Mouse (Mus musculus) embryo, embryonic 11.5 days (tissue): Measurements from ENCODE around the gene Pde4d.
"Not testable (repeated sequence)": the region's sequence is repeated elsewhere in the genome, so short reads cannot be mapped to it uniquely, and the experiment has no call there.

Source experiments
- DNase-seq: peaks from one replicate; pipeline ENCODE4 v3.0.0-alpha.2; 2012; ENCODE audit warnings: low read depth, low spot score

Pde4d gene

DNA sequence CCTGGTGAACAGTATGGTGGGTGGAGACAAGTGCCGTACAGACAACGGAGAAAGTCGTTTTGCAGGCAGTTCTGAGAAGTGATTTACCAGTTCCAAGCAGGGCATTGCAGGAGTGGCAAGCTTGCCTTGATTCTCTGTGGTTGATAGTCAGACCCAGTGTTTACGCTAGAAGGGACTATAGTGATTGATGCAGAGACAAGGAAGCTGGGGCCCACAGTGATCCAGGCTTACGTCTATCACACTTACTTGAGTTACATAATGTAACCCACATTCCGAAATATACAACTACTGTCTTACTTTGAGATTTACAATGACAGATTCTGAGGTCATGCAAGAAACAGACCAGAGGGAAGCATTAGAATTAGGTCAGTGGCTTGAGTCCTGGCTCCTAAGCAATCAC is 1414.6 kb downstream of the Pde4d start:
- no peak for DNase-seq

DNA sequence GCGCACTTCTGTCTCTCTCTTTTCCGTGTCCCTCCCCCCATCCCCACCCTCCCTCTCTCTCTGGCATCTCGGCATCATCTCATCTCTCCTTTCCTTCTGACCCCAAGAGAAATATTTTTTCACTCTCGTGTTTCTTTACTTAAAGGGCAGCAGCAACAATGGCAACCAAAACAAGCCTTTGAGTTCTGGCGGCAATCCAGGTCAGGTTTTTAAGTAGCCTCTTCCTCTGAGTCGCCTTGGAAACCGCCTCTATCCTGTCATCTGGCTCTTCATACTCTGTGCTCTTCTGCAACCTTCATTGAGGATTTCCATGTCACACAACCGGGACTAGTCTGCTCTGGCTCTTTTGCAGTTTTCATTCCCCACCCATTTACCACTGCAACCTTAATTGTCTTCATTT is 1430.6 kb downstream of the Pde4d start:
- no peak for DNase-seq

DNA sequence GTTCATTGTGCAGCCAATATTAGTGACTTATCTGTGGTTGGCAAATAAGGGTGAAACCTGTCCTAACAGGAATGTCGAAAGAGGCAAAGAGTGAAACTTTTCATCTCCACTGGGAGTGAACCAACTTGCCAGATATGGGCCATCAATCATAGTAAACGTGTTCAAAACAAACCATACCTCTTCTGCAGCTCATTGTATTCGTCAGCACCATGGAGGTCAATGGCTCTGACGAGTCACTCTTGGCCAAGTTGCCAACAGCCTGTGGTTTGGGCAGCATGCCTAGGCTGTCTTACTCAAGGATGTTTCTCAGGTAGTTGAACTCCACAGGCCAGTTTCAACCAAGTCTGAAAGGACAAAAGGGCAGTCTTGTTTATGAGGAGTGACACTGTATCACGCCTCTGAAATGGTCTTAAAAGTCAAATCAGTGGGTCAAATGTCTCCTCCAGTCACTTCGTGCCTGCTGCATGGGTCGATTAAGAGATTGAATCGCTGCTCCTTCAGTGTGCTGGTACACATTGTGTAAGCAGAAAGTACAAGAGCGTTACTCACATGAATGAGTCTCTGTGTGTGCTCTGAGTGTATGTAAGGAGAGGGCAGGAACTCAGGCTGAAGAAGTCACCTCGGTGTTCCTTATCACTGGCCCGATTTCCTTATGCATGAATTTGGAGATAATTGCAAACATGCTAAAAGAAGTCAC is 1431.6 kb downstream of the Pde4d start:
- no peak for DNase-seq

DNA sequence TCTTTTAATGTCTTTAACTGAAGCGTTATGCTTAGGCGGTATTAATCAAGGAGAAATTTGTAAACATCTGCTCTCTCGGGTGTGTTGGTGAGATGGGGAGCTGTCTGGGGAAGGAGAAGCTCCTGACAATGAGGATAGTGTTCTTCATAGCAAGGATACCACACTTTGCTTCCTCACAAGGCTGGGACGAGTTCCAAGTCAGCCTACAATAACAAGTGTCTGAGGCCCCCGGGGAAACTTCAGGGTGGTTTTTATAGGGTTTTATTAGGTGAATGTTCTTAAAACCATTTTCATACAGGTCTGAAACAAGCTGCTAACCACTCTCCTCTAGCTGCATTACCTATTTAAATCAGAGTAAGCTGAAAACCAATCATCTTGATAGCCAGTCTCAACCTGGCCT is 1433.9 kb downstream of the Pde4d start:
- DNase-seq: no peak

DNA sequence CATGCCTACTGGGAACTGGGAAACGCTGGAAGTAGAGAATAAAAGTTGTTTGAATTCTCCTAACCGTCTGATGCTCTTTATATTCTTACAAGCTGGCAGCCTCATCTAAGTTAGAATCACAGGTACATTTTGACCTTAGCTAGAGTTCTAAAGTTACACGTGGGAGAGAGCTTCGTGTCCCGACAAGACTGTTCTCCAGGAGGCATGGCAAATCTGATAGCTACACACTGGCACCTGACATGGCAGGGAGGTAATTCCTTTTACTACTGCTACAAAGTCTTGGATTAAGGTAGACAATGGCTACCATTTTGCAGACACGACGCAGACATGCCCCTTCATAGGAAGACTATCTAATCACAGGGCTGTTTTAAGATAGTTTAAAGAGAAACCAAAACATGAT is 1435.1 kb downstream of the Pde4d start:
- no peak for DNase-seq

DNA sequence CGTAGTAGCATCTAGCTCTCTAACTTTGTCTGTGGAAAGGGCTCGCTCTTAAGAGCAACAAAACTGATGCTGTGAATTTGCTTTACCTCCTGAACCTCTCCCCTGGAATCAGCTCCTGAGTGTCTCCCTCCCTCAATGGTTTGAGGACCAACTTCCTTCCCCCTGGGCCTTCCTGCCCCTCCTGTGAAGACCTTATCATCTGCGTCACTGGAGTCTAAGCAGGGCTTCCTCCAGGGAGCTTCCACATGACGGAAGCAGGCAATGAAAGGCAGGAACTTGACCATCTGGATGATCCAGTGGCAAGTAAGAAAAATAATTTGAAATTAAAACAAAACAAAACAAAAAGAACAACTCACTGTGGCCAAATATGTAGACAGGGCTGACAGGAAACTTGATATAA is 1438.5 kb downstream of the Pde4d start:
- no peak for DNase-seq

DNA sequence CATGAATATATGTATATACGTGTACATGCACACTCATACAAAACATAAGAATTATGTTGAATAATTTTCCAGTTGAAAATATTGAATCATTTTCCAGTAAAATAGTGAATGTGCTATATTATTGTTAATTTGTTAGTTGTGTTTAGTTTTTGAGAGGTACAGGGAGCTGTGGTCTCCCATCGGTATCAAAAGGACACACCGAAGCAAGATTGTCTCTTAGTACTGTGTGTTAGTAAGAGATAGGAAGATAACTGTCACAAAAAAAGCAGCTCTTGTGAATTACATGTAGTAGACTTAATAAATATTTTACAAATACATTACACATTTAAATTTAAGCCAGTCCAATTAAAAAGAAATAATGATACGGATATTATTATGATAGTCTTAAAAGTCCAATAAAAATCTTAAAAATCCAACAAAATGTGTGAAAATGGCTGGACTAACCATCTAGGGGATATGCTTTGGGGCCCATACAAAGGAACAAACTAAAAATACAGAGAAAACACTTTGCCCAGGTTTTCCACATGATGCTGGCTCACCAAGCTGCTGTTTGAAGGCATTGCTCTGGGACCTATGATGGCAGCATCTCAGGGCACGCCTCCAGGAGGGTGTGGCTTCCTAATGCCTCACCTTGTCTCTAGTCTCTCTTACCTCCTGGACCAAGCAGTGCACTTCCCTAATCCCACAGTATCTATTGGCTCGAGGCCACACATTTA is 1441.6 kb downstream of the Pde4d start:
- DNase-seq: no peak

DNA sequence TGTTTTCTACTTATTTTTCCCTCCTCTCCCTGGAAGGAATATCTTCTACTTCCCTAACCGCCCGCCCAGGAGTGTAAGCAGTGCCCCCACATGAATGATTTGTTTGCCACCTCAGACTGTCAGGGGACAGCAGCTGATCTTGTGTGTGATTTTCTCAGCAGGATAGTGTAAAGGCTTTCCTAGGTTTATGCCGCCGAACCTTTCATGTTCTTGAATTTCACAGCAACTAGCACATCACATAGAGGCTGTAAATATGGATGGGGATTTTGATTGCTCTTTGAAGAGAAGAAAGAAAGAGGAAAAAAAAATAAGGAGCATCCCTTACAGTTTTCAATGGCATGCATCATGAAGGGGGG is 1442.1 kb downstream of the Pde4d start:
- no peak for DNase-seq

DNA sequence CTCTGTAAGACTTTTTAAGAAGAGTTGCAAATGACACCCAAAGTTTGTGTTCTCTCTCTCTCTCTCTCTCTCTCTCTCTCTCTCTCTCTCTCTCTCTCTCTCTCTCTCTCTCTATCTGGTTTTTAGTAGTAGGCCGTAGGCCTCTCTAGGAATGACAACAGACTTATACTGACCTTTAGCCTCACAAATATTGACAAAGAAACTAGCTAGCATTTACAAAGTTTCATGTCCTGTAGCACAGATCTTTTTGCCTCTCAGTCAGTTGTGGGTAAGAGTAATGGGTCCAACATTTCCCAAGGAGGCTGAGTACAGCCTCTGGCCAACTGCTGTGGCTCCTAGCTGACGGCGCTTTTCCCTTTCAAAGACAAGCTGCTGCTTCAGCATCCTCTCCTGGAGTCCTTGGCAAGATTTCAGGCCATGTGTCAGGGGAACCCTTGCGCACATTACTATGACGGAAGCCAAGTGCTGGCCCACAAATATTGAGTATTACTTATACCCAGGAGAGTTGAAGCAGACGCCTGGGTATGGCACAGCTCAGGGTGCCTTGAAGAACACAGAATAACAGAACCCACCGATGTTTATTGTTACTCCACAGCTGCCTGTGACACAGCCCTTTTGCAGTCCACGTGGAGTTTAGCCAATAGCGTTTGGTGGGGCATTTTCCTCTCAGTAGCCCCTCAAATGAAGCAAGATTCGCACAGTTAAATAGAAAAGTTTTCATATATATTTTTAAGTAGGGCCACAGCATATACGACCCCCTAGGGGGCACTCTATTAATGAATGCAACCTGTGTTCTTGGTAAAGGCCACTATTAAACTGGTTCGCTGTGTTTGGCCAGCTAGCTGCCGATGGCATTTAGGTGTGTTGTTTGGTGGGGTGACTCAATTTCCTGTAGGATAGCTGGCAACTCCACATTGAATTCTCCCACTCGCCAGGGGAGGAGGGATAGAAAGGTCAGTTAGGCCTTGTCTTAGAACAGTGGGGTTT is 1450.0 kb downstream of the Pde4d start:
- DNase-seq: no peak

DNA sequence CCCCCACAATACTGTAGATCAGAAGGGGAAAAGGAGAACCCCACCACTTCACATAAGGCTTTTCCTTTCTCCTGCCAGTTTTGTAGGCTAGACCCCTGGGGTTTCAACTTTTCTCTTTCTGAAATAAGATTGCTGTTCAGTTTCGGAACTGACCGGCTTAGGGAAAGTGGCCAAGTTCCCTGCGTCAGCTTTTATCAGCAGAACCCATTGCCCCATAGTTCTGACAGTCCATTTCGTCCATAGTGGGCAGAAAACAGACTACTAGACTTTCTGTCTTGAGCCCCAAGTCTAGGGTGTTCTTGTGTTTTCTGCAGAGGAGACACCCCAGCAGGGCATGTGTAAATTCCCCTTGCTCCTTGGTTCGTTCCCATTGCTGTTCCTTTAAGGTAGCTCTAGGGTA is 1452.1 kb downstream of the Pde4d start:
- DNase-seq: no peak

DNA sequence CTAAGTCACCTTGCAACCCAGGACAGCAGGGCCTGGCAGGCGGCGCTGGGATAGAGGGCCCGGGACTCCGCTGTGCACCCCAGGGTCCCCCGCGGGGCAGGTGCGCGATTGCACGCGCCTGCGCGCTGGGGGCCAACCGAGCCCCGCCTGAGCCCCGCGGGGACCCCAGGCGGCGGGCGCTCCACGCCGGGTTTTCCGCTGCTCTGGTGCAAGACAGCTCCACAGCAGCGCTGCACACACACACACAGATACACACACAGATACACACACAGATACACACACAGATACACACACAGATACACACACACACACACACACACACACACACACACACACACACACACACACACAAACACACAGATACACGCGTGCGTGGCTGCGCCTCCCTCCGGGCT is 1452.7 kb downstream of the Pde4d start:
- DNase-seq: not testable (repeated sequence)

DNA sequence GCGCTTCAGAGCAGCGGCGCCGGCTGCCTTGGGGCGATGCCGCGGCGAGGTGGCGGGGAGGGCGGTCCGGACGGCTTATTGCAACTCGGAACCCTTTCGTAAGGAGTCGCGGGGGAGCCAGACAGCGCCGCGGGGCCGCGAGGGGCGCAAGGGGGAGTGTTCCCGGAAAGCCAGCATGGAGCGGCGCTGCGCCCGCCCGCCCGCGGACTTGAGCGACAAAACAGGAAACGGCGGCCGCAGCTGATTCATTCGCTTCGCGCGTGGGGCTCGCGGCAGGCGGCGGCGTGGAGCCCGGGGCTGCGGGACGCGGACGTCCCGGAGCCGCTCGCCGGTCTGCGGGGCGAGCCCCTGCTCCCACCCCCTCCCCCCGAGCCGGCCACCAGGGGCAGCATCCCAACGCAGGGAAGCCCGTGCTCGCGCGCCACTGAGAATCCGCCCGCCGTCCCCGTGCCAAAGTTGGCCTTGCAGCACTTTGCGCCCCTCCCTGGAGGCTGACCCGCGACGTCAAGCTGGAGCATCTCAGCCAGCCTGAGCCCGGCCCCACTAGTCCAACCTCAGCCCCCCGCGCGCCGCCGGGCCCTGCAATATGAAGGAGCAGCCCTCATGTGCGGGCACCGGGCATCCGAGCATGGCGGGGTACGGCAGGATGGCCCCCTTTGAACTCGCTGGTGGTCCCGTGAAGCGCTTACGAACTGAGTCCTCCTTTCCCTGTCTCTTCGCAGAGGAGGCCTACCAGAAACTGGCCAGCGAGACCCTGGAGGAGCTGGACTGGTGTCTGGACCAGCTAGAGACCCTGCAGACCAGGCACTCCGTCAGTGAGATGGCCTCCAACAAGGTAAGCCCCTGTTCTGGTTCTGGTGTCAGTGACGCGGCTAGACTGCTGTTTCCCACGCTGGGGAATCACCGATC is 1453.4 kb downstream of the Pde4d start:
- DNase-seq: no peak

DNA sequence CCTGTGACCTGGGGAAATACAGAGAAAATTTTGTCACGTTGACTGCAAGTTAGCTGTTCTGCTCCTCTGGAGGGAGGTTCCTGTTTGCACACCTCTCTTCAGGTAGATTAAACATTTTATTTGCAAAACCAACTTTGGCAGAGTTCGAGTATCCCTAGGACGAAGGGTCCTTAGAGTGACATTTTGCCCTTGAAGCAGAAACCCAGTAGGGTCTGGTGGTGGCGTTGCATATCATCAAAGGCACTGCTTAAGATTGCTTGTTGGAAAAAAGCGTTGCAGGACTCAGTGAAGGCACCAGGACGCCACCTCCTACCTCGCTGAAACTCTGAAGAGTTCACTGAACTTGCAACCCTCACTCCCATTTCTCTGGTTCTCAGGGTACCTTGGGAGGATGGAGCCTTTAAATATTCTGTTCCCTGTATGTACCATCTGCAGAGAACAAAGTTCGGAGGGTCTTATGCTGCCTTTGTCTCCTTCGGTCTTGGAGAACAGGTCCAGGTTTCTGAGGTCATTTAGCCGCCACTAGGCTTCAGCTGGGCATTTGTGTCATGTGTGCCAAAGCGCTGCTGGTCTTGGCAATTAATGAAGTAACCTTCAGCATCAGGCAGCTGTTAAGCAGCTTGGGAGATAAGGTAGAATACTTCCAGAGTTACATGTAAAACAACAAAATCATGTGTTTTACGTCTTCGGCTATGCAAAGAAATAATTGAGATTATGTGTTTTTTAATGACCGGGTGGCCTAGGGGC is 1454.2 kb downstream of the Pde4d start:
- DNase-seq: no peak

DNA sequence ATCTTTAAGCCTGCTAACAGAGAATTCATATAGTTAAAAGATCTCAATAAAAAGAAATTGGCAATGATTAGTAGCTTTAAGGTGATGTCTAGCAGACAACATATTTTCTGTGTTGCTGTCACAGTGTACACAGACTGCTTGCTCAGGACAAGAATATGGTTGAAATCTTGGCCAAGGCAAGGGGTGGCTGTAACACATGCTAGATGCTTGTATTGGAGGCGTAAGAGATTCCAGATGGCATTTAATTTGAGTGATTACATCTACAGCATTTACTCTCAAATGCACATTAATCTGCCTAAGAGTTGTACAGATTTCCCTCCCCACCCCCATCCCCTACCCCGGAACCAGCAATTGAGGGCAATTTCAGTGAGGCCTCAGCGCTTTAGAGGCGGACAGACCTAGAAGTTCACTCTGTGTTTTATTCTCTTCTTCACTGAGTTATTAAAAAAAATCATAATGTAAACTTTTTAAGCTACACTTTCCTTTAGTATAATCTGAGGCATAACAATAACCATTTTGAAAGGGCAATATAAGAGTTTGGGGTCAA is 1456.7 kb downstream of the Pde4d start:
- no peak for DNase-seq

DNA sequence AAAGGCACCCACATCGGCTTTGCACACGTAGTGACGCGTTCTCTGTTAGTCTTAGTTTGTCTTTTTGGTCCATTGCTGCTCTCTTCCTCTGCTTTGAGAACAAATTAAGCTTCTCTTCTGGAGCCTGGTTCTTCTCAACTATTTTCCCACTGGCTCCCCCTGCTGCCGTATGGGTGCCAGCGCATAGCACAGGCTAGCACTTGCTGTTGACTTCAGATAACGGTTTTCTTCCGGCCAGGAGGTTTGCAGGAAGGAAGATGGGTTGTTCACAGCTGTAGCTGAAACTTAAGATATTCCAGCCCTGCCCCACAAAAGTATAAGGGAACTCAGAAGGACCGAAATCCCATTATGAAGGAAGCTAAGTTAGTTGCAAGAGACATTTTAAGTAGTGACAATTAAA is 1457.9 kb downstream of the Pde4d start:
- no peak for DNase-seq

DNA sequence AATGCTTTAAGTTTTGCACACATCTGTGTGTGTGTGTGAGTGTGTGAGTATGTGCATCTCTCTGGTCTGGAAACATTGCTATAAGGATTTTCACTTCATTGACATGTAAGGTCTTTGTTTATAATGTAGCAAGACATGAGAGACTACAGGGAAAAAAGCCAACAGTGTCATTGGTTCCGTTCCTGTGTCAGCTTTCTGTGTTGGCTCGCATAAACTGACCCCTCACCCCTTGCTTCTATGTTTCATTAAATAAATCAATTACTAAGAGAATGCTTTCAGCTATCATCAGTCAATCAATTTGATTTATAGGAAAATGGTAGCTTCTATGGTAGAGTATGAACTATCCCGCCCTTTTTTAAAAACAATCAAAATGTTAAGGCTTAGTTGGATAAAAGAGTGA is 1458.6 kb downstream of the Pde4d start:
- DNase-seq: no peak

DNA sequence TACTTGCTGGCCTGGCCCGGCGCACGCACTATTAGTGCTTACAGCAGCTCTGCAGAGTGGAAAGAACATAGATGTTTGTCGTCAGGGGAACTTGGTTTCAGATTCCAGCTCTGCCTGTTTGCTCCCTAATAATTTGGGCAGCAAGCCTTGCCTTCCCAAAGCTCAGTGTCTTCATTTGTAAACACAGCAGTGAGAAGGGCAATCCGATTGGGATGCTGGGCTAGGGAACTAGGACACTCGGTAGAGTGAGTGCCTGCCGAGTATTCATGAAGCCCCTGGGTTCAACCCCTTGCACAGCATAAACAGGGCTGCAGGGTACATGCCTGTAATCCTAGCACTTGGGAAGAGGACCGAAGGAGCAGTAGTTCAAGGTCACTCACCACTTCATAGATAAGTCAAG is 1459.4 kb downstream of the Pde4d start:
- DNase-seq: no peak

DNA sequence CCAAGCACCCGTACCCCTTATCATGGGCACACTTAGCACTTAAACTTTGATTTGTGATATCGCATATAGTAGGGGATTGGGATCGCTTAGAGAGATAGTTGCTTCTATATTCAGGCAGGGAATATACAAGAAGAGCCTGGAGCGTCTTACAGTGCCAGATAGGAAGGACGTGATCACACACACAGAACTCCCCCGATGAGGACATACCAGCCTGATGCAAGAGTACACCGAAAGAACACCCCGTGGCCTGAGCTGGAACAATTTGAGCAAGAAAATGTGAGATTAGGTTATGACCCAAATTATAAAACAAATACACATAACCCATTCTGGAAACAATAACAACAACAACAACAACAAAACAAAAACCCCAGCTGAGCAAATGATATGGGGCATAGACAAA is 1461.2 kb downstream of the Pde4d start:
- no peak for DNase-seq

DNA sequence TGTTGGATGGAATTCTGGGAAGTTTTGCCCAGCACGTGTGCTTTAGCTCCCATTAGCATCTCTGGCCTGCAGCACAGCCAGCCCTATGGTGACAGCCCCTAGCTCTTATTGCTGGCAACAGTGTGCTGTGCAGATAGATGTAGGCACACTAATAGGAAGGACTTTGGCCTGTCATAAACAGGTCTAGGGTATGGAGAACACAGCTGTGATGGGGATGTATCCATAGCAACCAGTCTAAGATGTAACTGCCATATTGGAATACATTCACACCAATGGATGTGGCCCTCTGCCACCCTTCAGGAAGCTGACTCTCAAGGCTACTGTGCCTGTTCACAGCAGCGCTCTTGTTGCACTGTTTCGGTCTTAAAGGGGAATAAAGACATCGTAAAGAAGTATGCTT is 1462.9 kb downstream of the Pde4d start:
- DNase-seq: no peak

DNA sequence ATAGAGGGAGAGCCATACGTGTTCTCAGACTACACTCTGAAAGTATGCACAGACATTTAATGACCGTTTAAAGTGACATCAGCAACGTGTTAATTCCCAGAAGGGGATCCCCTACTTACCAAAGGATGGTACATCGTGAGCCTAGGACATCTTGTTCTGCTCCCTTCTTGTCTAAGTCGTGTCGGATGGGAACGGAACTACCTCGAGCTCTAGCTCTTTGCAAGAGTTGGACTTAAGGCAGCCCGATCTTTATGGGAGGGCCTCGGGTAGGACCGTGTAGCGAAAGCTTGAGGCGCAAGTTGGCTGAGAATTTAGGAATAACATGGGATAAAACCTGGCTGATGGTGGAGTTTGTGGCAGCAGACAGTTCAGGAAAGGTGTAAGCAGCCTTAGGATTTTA is 1464.5 kb downstream of the Pde4d start:
- no peak for DNase-seq
